Mouse (Mus musculus): ENCODE measurements around the gene Mettl15. TPM values are rescaled to one million over a fixed set of nuclear protein-coding genes. Genes with fewer than 3 reads are reported as not detected.

Gene Mettl15
- 12.4 TPM for polyA plus RNA-seq (2014; fragmentation: Illumina TruSeq; extraction: RNeasy Lipid Tissue Mini Kit (QIAGEN cat#74804); ENCODE audit: low read depth, low replicate concordance)

GRCm38 (mm10) chr2:109280600-109281340 lies at the start of gene Mettl15, which contains the start of gene Kif18a:
Gene Mettl15 (minus strand): TSS chr2:109280748.
Gene Kif18a (plus strand): TSS chr2:109280738.

Other genes starting within 250 kb of the Mettl15 start
- gene Kif18a, start within 50 bp of the Mettl15 start, polyA plus RNA-seq (2014; fragmentation: Illumina TruSeq; extraction: RNeasy Lipid Tissue Mini Kit (QIAGEN cat#74804); ENCODE audit: low read depth, low replicate concordance) = 4.4 TPM